Mouse (Mus musculus): ENCODE measurements at regions not wholly inside any gene's neighbourhood (a gene's known extent, or its start where the extent isn't known, plus 50 kb on each side); places are given as distances from the start of the nearest gene placed in this dataset.

DNA sequence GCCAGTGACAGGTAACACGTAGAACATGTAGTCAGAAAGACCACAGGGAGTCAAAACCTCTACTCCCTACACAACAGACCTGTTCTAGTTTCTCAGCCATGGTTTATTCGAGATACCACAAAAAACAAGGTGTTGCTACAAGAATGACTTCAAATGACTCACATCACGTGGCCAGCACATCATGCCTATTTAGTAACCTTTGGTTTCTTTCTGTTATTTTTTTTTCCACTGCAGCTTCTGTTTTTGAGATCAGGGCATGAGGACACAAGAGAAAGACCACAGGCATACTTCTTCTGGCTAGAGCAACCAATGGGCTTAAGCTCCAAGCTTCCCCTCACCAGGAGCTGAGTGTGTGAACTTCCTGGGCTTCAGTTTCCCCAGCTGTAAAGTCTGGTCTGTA lies 630.7 kb downstream of the Rnf144a start:
- H3K36me3 ChIP-seq (replicated peaks; ENCODE audit: low read length) = no peaks in the 10 kb centered on the region
- H3K9me3 ChIP-seq = no peaks in the 10 kb centered on the region
- H3K4me3 ChIP-seq (replicated peaks) = no peak overlapping the region
- H3K27me3 ChIP-seq (replicated peaks) = no peaks in the 10 kb centered on the region
- H3K4me1 ChIP-seq = no peaks in the 10 kb centered on the region
- no peak for TF ChIP-seq GATA1 (IDR thresholded peaks at IDR 0.05; ENCODE audit: borderline replicate concordance, low read length)

DNA sequence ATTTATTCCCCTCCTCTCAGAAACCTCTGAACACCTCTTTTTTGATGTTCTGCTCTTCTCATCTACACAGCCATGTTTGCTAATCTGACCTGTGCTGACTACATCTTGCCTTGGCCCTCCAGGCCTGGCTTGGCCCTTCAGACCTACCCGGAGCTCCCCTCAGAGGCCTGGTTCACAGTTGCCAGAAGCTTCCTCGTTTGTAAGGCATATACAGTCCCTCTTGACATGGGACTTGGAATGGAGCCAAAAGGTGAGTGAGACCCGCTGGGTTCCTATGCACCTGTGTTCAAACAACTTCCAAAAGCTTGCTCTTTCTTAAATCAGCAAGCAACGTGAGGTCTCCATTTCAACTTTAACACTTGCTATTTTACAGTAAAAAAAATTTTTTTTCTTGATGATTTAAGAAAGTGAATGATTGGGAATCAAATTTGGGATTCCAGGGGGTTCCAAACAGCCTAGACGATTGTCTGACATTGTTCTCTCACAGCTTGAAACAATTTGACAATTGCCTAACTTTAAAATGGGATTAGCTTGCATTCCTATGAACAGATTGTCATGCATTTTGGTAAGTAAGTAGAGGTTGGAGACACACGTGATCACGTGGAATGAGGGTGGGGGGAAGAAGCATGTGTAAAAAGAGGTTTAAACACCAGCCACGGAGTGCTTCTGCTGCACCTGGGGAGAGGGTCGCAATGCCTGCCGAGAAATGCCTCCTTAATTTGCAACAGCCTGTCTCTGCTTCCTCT lies 631.9 kb downstream of the Rnf144a start:
- TF ChIP-seq FLI1 (IDR thresholded peaks at IDR 0.05; ENCODE audit: low read length) (no peak), GATA1 (IDR thresholded peaks at IDR 0.05; ENCODE audit: borderline replicate concordance, low read length) (no peak)
- no peaks in the 10 kb centered on the region for H3K4me1 ChIP-seq
- H3K36me3 ChIP-seq (replicated peaks; ENCODE audit: low read length) = no peaks in the 10 kb centered on the region
- no peaks in the 10 kb centered on the region for H3K27me3 ChIP-seq (replicated peaks)
- H3K4me3 ChIP-seq (replicated peaks) = no peak overlapping the region
- H3K9me3 ChIP-seq = no peaks in the 10 kb centered on the region

GRCm38 (mm10) chr12:25771856-25772255 lies 643.2 kb downstream of the Rnf144a start:
- TF ChIP-seq FLI1 (IDR thresholded peaks at IDR 0.05; ENCODE audit: low read length) = no peak
- no peak for TF ChIP-seq GATA1 (IDR thresholded peaks at IDR 0.05; ENCODE audit: borderline replicate concordance, low read length)
- H3K27me3 ChIP-seq (replicated peaks) = no peaks in the 10 kb centered on the region

GRCm38 (mm10) chr12:25768644-25769043 lies 646.4 kb downstream of the Rnf144a start:
- no peaks in the 10 kb centered on the region for H3K9me3 ChIP-seq
- no peaks in the 10 kb centered on the region for H3K36me3 ChIP-seq (replicated peaks; ENCODE audit: low read length)
- no peaks in the 10 kb centered on the region for H3K27me3 ChIP-seq (replicated peaks)
- peaks cover 28% of the 10 kb centered on the region for H3K4me1 ChIP-seq
- H3K4me3 ChIP-seq (replicated peaks) = no peak overlapping the region
- TF ChIP-seq GATA1 (IDR thresholded peaks at IDR 0.05; ENCODE audit: borderline replicate concordance, low read length) (no peak), FLI1 (IDR thresholded peaks at IDR 0.05; ENCODE audit: low read length) (no peak)

More at GRCm38 (mm10) chr12:25771856-25772255, 643.2 kb downstream of the Rnf144a start:
- Histone ChIP-seq H3K4me1 (peaks cover 24% of the 10 kb centered on the region), H3K4me3 (replicated peaks) (no peak overlapping the region), H3K36me3 (replicated peaks; ENCODE audit: low read length) (no peaks in the 10 kb centered on the region), H3K9me3 (no peaks in the 10 kb centered on the region)

GRCm38 (mm10) chr12:25763061-25763460 lies 652.0 kb downstream of the Rnf144a start:
- H3K36me3 ChIP-seq (replicated peaks; ENCODE audit: low read length) = no peaks in the 10 kb centered on the region
- H3K4me1 ChIP-seq = 0 out of 2 replicates have a peak, but pooled peaks cover 7% of the 10 kb centered on the region
- TF ChIP-seq FLI1 (IDR thresholded peaks at IDR 0.05; ENCODE audit: low read length) = no peak
- no peak for TF ChIP-seq GATA1 (IDR thresholded peaks at IDR 0.05; ENCODE audit: borderline replicate concordance, low read length)
- no peaks in the 10 kb centered on the region for H3K9me3 ChIP-seq
- no peak overlapping the region for H3K4me3 ChIP-seq (replicated peaks)
- H3K27me3 ChIP-seq (replicated peaks) = no peaks in the 10 kb centered on the region

GRCm38 (mm10) chr12:25757014-25757413 lies 658.0 kb downstream of the Rnf144a start:
- Histone ChIP-seq H3K9me3 (no peaks in the 10 kb centered on the region), H3K4me3 (replicated peaks) (no peak overlapping the region), H3K36me3 (replicated peaks; ENCODE audit: low read length) (no peaks in the 10 kb centered on the region), H3K4me1 (no peaks in the 10 kb centered on the region), H3K27me3 (replicated peaks) (no peaks in the 10 kb centered on the region)
- TF ChIP-seq FLI1 (IDR thresholded peaks at IDR 0.05; ENCODE audit: low read length) (no peak), GATA1 (IDR thresholded peaks at IDR 0.05; ENCODE audit: borderline replicate concordance, low read length) (no peak)

GRCm38 (mm10) chr12:25733801-25734200 lies 636.9 kb upstream of the Id2 start:
- Histone ChIP-seq H3K4me3 (replicated peaks) (no peak overlapping the region), H3K27me3 (replicated peaks) (no peaks in the 10 kb centered on the region), H3K36me3 (replicated peaks; ENCODE audit: low read length) (no peaks in the 10 kb centered on the region), H3K9me3 (no peaks in the 10 kb centered on the region), H3K4me1 (no peaks in the 10 kb centered on the region)
- TF ChIP-seq FLI1 (IDR thresholded peaks at IDR 0.05; ENCODE audit: low read length) = no peak

- Histone ChIP-seq H3K9me3 (no peaks in the 10 kb centered on the region), H3K36me3 (replicated peaks; ENCODE audit: low read length) (no peaks in the 10 kb centered on the region), H3K27me3 (replicated peaks) (no peaks in the 10 kb centered on the region), H3K4me3 (replicated peaks) (no peak overlapping the region), H3K4me1 (no peaks in the 10 kb centered on the region)
- no peak for TF ChIP-seq FLI1 (IDR thresholded peaks at IDR 0.05; ENCODE audit: low read length)
- TF ChIP-seq GATA1 (IDR thresholded peaks at IDR 0.05; ENCODE audit: borderline replicate concordance, low read length) = no peak
These were observed 628.8 kb upstream of the Id2 start for GRCm38 (mm10) chr12:25725774-25726173.

GRCm38 (mm10) chr12:25711186-25711585 lies 614.2 kb upstream of the Id2 start:
- H3K4me3 ChIP-seq (replicated peaks) = no peak overlapping the region
- no peaks in the 10 kb centered on the region for H3K27me3 ChIP-seq (replicated peaks)
- TF ChIP-seq FLI1 (IDR thresholded peaks at IDR 0.05; ENCODE audit: low read length) (no peak), GATA1 (IDR thresholded peaks at IDR 0.05; ENCODE audit: borderline replicate concordance, low read length) (no peak)
- H3K9me3 ChIP-seq = no peaks in the 10 kb centered on the region
- no peaks in the 10 kb centered on the region for H3K4me1 ChIP-seq
- no peaks in the 10 kb centered on the region for H3K36me3 ChIP-seq (replicated peaks; ENCODE audit: low read length)

- no peak overlapping the region for H3K4me3 ChIP-seq (replicated peaks)
- H3K36me3 ChIP-seq (replicated peaks; ENCODE audit: low read length) = no peaks in the 10 kb centered on the region
- peaks cover 11% of the 10 kb centered on the region for H3K27me3 ChIP-seq (replicated peaks)
- H3K4me1 ChIP-seq = peaks cover 11% of the 10 kb centered on the region
- no peak for TF ChIP-seq FLI1 (IDR thresholded peaks at IDR 0.05; ENCODE audit: low read length)
- TF ChIP-seq GATA1 (IDR thresholded peaks at IDR 0.05; ENCODE audit: borderline replicate concordance, low read length) = no peak
- 0 out of 2 replicates have a peak, but pooled peaks cover 3% of the 10 kb centered on the region for H3K9me3 ChIP-seq
These were observed 606.1 kb upstream of the Id2 start for GRCm38 (mm10) chr12:25703023-25703400.

Measured in megakaryocyte, embryonic 14.5 days (primary cell).